Mouse (Mus musculus) ES-Bruce4 (cell line): Measurements from ENCODE around the gene Ptges2. TPM values are rescaled to one million over a fixed set of nuclear protein-coding genes. Genes with fewer than 3 reads are reported as not detected.

Experiments
- H3K27ac ChIP-seq: 2 replicates; pipeline ENCODE4 v1.5.1; 2012; ENCODE audit warnings: low read length, inconsistent platforms; ENCODE audit not compliant: insufficient read depth
- H3K27me3 ChIP-seq: 2 replicates; pipeline ENCODE4 v1.6.1; 2012; ENCODE audit warnings: mild to moderate bottlenecking, low read length, inconsistent platforms; ENCODE audit not compliant: control insufficient read depth, poor library complexity, insufficient read depth, severe bottlenecking
- H3K36me3 ChIP-seq: 2 replicates; pipeline ENCODE4 v1.6.1; 2012; ENCODE audit warnings: inconsistent platforms, mild to moderate bottlenecking, low read length, moderate library complexity; ENCODE audit not compliant: control insufficient read depth, poor library complexity, insufficient read depth, severe bottlenecking
- H3K4me1 ChIP-seq: one replicate; pipeline ENCODE4 v1.8.1; 2011; ENCODE audit warnings: low read length; ENCODE audit not compliant: control insufficient read depth, insufficient read depth
- H3K4me3 ChIP-seq: 2 replicates; pipeline ENCODE4 v1.5.1; 2011; ENCODE audit warnings: low read depth, mild to moderate bottlenecking, low read length
- H3K9ac ChIP-seq: 2 replicates; pipeline ENCODE4 v1.6.1; 2012; ENCODE audit warnings: low read depth, mild to moderate bottlenecking, inconsistent platforms; ENCODE audit not compliant: poor library complexity, severe bottlenecking
- H3K9me3 ChIP-seq: replicated peaks from 2 replicates; pipeline ENCODE4 v1.6.1; 2012; ENCODE audit warnings: mild to moderate bottlenecking, low read length, inconsistent platforms; ENCODE audit not compliant: control insufficient read depth, poor library complexity, insufficient read depth, severe bottlenecking
- CTCF ChIP-seq: IDR thresholded peaks from one replicate; pipeline ENCODE4 v1.8.1; 2011; ENCODE audit warnings: low read depth, low read length
- EP300 ChIP-seq: IDR thresholded peaks from 2 replicates; pipeline ENCODE4 v1.6.1; 2011; ENCODE audit warnings: low read depth, low read length; ENCODE audit not compliant: insufficient read depth
- POLR2A ChIP-seq: IDR thresholded peaks from one replicate; pipeline ENCODE4 v1.8.1; 2011; ENCODE audit warnings: low read length; ENCODE audit not compliant: insufficient read depth
- polyA plus RNA-seq: library from polyadenylated mRNA; stranded (reverse); fragments of >200 nt; gene quantifications from 2 replicates; pipeline ENCODE4 v1.2.4, GENCODE M21; 2011; ENCODE audit warnings: low read depth; ENCODE audit not compliant: missing spikeins, insufficient read depth, insufficient read length

Gene Ptges2
- polyA plus RNA-seq, 1 experiment: 22.2 TPM

- no peak within 1 kb of the TSS for H3K27ac ChIP-seq
- H3K9ac ChIP-seq: peak within 1 kb of the TSS; percentile 86
- H3K9me3 ChIP-seq: no peaks in the 10 kb centered on the region
- no peaks in the 10 kb centered on the region for H3K36me3 ChIP-seq
- H3K4me1 ChIP-seq: peaks cover 16% of the 10 kb centered on the region
- TF ChIP-seq EP300 (no peak), POLR2A (no peak), CTCF (no peak)
- H3K27me3 ChIP-seq: no peaks in the 10 kb centered on the region
- H3K4me3 ChIP-seq: peak within 1 kb of the TSS; percentile 72
Observed at GRCm38 (mm10) chr2:32352151-32353006, 43.3 kb upstream of the Ptges2 start, which contains the start of gene Ciz1. Gene Ciz1, plus strand, starts transcription at chr2:32352327.

- Histone ChIP-seq H3K27me3 (no peaks in the 10 kb centered on the region), H3K9ac (peak within 1 kb of the TSS; percentile 86), H3K4me1 (peaks cover 16% of the 10 kb centered on the region), H3K27ac (no peak within 1 kb of the TSS), H3K4me3 (peak within 1 kb of the TSS; percentile 72), H3K36me3 (no peaks in the 10 kb centered on the region), H3K9me3 (no peaks in the 10 kb centered on the region)
- TF ChIP-seq CTCF: peak; percentile 72
- TF ChIP-seq EP300: 0 out of 2 replicates have a peak, but pooled peaks have one; percentile 32
- no peak for TF ChIP-seq POLR2A
Observed at GRCm38 (mm10) chr2:32353007-32353542, 42.6 kb upstream of the Ptges2 start, which contains the start of gene Dnm1. Gene Dnm1, minus strand, starts transcription at chr2:32353338.

- TF ChIP-seq CTCF (no peak), POLR2A (no peak), EP300 (no peak)
- Histone ChIP-seq H3K4me1 (peaks cover 8% of the 10 kb centered on the region), H3K9me3 (no peaks in the 10 kb centered on the region), H3K36me3 (no peaks in the 10 kb centered on the region), H3K9ac (0 out of 2 replicates have a peak overlapping the region, but pooled peaks have one; percentile 86), H3K4me3 (no peak overlapping the region), H3K27ac (no peak overlapping the region), H3K27me3 (no peaks in the 10 kb centered on the region)
Observed at GRCm38 (mm10) chr2:32353836-32354235, 41.9 kb upstream of the Ptges2 start.

GRCm38 (mm10) chr2:32354336-32354895 lies 41.3 kb upstream of the Ptges2 start:
- Histone ChIP-seq H3K4me1 (peaks cover 7% of the 10 kb centered on the region), H3K9me3 (no peaks in the 10 kb centered on the region), H3K4me3 (no peak overlapping the region), H3K27me3 (no peaks in the 10 kb centered on the region), H3K36me3 (no peaks in the 10 kb centered on the region), H3K27ac (no peak overlapping the region), H3K9ac (no peak overlapping the region)
- no peak for TF ChIP-seq EP300
- no peak for TF ChIP-seq CTCF
- TF ChIP-seq POLR2A: no peak

- Histone ChIP-seq H3K9me3 (no peaks in the 10 kb centered on the region), H3K27me3 (no peaks in the 10 kb centered on the region), H3K4me1 (no peaks in the 10 kb centered on the region), H3K36me3 (no peaks in the 10 kb centered on the region), H3K9ac (no peak overlapping the region), H3K27ac (no peak overlapping the region), H3K4me3 (no peak overlapping the region)
- TF ChIP-seq EP300 (no peak), CTCF (no peak), POLR2A (no peak)
Observed at GRCm38 (mm10) chr2:32356216-32356615, 39.5 kb upstream of the Ptges2 start.
